Mouse (Mus musculus): ENCODE data around the gene Notch3.

DNA sequence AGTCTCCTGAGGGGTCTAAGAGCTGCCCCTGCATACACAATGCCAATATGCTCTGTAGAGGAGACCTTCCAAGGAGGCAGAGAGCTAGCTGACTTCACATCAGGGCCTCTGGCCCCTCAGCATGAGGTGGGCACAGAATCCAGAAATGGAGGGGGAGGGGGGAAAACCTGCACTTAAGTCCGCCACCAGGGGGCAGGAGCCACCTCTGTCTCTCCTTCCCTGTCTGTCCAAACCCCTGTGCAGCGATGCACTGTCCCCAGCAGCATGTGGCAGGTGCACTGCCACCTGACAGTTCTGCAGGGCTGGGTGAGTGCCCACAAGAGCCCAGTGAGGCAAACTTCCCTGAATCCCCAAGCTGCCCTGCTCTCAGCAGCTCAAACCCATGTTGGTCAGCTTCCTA, 91.5 kb downstream of the Notch3 start:
- TF ChIP-seq CTCF (conservative IDR thresholded peaks at IDR 0.05; ENCODE audit: low read length) = peak; percentile 72
- no peak for TF ChIP-seq NANOG (IDR thresholded peaks at IDR 0.05; ENCODE audit: borderline replicate concordance, low read length)
